Mouse (Mus musculus): ENCODE measurements around the gene Ubr4.

Ubr4 gene

GRCm38 (mm10) chr4:139470198-139470597, 117.8 kb downstream of the Ubr4 start:
- DNase-seq (ENCODE audit: low read depth, low spot score) = peak; percentile 79
- Histone ChIP-seq H3K27me3 (ENCODE audit: control insufficient read depth, insufficient read depth, low read length, poor library complexity, severe bottlenecking) (no peaks in the 10 kb centered on the region), H3K36me3 (ENCODE audit: control insufficient read depth, insufficient read depth, low read length, poor library complexity, severe bottlenecking) (peaks cover 21% of the 10 kb centered on the region)

- no peaks in the 10 kb centered on the region for H3K27me3 ChIP-seq (ENCODE audit: control insufficient read depth, insufficient read depth, low read length, poor library complexity, severe bottlenecking)
- H3K36me3 ChIP-seq (ENCODE audit: control insufficient read depth, insufficient read depth, low read length, poor library complexity, severe bottlenecking) = peaks cover 11% of the 10 kb centered on the region
- DNase-seq (ENCODE audit: low read depth, low spot score) = no peak
Observed at GRCm38 (mm10) chr4:139476663-139477625, 124.5 kb downstream of the Ubr4 start.

DNA sequence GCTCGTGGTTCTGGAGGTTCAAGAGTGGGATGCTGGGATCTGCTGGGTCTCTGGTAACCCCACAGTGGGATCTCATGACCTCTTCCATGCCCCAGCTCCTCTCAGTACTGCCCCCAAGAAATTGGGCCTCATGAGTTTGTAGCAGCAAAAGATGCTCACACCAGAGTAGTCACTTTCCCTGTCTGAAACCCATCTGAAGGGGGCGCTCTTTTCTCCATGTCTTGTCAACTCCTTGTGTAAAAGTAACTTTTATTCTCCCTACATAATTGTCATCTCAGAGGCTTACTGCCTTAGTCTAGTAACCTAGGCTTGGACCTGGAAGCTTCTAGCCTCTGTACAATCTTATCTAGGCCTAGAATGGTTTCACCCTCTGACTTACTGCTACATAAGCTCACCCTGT, 125.6 kb downstream of the Ubr4 start:
- H3K36me3 ChIP-seq (ENCODE audit: control insufficient read depth, insufficient read depth, low read length, poor library complexity, severe bottlenecking) = peaks cover 11% of the 10 kb centered on the region
- peak; percentile 22 for DNase-seq (ENCODE audit: low read depth, low spot score)

DNA sequence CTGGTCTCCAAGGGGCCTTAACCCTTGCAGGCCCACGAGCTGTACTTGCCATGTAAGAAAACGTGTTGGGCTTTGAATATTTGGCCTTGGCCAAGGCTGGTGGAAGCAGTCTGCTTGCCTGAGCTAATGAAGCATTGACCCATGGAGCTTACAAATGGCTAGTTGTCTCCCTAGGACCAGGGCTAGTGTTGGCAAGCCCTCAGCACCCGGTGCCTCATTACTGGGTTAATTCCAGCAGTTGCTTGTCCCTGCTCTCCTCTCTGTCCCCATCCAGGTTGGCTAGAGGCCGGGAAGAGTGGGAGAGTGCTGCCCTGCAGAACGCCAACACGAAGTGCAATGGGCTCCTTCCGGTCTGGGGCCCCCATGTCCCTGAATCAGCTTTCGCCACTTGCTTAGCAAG, 126.8 kb downstream of the Ubr4 start:
- DNase-seq (ENCODE audit: low read depth, low spot score) = no peak
- Histone ChIP-seq H3K27me3 (ENCODE audit: control insufficient read depth, insufficient read depth, low read length, poor library complexity, severe bottlenecking) (no peaks in the 10 kb centered on the region), H3K36me3 (ENCODE audit: control insufficient read depth, insufficient read depth, low read length, poor library complexity, severe bottlenecking) (peaks cover 11% of the 10 kb centered on the region)

More for the DNA sequence above, 125.6 kb downstream of the Ubr4 start:
- no peaks in the 10 kb centered on the region for H3K27me3 ChIP-seq (ENCODE audit: control insufficient read depth, insufficient read depth, low read length, poor library complexity, severe bottlenecking)

DNA sequence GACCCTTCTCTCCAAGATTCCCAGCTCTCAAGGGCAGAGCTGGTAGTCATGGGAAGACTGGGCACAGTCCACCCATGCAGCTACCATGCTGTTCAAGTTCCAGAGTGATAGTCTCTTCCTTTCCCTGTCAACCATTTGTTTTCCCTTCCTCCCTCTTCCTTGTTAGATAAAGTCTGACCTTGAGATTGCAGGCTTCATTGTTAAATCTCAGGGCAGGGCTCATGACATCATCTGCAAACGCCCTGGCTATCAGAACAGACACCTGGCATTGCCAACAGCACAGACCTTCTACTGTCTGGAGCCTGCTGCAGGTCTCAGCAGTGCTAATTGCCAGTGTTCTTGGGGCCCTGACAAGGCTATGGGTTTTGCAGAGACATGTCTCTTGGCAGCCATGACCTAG, 129.0 kb downstream of the Ubr4 start:
- Histone ChIP-seq H3K36me3 (ENCODE audit: control insufficient read depth, insufficient read depth, low read length, poor library complexity, severe bottlenecking) (peaks cover 10% of the 10 kb centered on the region), H3K27me3 (ENCODE audit: control insufficient read depth, insufficient read depth, low read length, poor library complexity, severe bottlenecking) (no peaks in the 10 kb centered on the region)
- DNase-seq (ENCODE audit: low read depth, low spot score) = no peak

GRCm38 (mm10) chr4:139483461-139484105, 131.2 kb downstream of the Ubr4 start:
- DNase-seq (ENCODE audit: low read depth, low spot score) = no peak

DNA sequence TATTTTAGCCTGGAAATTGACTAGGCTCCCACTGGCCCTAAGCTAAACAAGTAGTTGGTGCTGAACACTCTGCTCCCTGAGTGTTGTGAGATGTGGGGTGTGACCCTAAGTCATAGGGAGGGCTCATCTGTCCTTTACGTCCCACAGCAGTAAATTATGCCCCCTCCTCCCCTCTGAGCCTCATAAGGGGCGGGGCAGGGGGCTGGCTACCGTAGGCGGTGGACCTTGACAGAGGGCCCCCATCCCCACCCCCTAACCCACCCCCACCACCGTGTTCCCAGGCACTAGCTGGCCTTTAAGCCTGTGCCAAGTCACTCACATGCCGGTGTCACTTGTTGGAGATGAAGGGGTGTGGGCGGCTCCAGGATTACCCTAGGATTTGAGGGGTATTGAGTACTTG, 132.1 kb downstream of the Ubr4 start:
- Histone ChIP-seq H3K36me3 (ENCODE audit: control insufficient read depth, insufficient read depth, low read length, poor library complexity, severe bottlenecking) (peaks cover 12% of the 10 kb centered on the region), H3K27me3 (ENCODE audit: control insufficient read depth, insufficient read depth, low read length, poor library complexity, severe bottlenecking) (no peaks in the 10 kb centered on the region)
- DNase-seq (ENCODE audit: low read depth, low spot score) = no peak

More at GRCm38 (mm10) chr4:139483461-139484105, 131.2 kb downstream of the Ubr4 start:
- Histone ChIP-seq H3K27me3 (ENCODE audit: control insufficient read depth, insufficient read depth, low read length, poor library complexity, severe bottlenecking) (no peaks in the 10 kb centered on the region), H3K36me3 (ENCODE audit: control insufficient read depth, insufficient read depth, low read length, poor library complexity, severe bottlenecking) (peaks cover 10% of the 10 kb centered on the region)

DNA sequence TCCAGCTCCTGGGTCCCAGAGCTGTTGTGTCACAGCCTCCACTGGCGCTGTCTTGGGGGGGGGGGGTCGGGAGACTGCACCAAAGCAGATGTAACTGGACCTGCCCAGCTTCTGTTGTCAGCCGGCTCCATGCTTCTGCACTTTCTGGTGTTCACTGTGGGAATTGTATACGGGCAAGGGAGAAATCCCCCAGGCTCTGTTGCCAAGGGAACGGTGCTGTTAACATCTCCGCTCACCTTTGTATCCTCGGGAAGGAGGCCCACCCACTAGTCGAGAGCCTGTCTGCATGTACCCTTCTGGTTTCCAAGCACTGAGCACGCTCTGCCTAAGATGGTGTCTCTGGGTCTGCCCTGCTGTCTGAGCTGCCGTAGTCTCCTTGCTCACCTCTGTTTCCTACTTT, 134.7 kb downstream of the Ubr4 start:
- Histone ChIP-seq H3K27me3 (ENCODE audit: control insufficient read depth, insufficient read depth, low read length, poor library complexity, severe bottlenecking) (no peaks in the 10 kb centered on the region), H3K36me3 (ENCODE audit: control insufficient read depth, insufficient read depth, low read length, poor library complexity, severe bottlenecking) (peaks cover 12% of the 10 kb centered on the region)
- no peak for DNase-seq (ENCODE audit: low read depth, low spot score)

DNA sequence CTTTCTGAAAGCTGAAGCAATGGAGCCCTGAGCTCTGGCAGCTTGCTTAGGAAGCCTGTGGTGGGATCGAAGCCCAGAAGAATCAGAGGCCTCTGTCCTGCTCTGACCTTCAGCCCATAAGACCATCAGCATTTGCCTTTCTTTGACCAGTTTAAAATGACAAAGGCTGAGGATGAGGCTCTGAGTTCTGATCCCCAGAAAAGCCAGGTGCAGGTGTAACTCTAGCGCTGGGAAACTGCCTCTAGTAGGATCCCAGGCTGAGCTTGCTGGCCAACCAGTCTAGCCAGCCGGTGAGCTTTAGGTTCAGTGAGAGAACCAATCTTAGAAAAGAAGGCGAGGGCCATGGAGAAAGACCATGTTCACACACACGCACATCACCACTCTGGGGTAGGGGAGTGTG, 135.9 kb downstream of the Ubr4 start:
- Histone ChIP-seq H3K36me3 (ENCODE audit: control insufficient read depth, insufficient read depth, low read length, poor library complexity, severe bottlenecking) (peaks cover 12% of the 10 kb centered on the region; the same call in 1 of the 2 replicates), H3K27me3 (ENCODE audit: control insufficient read depth, insufficient read depth, low read length, poor library complexity, severe bottlenecking) (no peaks in the 10 kb centered on the region)
- DNase-seq (ENCODE audit: low read depth, low spot score) = no peak

DNA sequence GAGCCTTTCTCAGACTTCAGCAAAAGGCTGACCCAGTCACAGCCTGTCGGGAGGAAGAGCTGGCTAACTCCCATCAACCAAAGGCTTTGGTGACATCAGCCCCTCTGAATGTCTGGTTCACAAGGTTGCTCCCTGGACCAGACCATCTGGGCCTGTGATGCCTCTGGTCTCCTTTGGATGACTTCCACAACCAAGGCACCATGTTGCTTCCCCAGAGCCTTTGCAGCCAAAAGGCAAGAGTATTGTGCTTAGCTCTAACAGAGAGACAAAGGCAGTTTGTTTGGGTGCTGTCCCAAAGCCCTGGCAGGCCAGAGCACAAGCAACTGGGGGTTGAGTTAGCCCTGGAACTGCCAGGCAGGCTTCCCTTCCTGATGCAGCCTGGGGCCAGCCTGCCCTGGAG, 137.5 kb downstream of the Ubr4 start:
- H3K27me3 ChIP-seq (ENCODE audit: control insufficient read depth, insufficient read depth, low read length, poor library complexity, severe bottlenecking) = no peaks in the 10 kb centered on the region

DNA sequence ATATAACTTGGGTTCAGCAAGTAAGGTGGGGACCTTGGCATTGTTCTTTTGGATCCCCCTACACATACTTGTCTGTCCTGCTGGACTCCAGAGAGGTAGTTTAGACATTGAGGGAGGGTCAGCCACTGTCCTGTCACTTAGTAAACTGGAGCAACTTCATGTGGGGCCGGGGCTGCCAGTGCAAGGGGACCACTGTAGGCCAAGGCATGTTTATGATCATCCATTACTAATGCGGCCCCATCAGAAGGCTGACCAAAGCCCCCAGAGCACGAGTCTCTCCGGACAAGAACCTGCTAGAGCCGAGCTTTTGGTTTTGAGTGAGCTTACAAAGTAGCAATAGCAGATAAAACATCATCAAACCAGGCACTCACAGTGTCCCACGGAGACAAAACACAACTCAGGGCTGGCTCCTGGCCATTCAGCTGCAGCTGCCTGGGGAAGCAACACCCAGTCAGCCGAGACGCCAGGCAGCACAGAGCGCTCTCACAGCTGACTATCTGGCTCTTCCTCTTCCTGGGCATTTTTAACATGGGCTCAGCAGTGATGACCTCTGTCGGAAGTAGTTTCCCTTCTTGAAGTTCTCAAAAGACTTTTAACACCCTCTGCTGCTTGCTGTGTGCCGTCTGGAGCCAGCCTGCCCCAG, 138.1 kb downstream of the Ubr4 start:
- H3K36me3 ChIP-seq (ENCODE audit: control insufficient read depth, insufficient read depth, low read length, poor library complexity, severe bottlenecking) = peaks cover 7% of the 10 kb centered on the region; the same call in 1 of the 2 replicates
- DNase-seq (ENCODE audit: low read depth, low spot score) = no peak
- no peaks in the 10 kb centered on the region for H3K27me3 ChIP-seq (ENCODE audit: control insufficient read depth, insufficient read depth, low read length, poor library complexity, severe bottlenecking)

More for the DNA sequence above, 137.5 kb downstream of the Ubr4 start:
- no peak for DNase-seq (ENCODE audit: low read depth, low spot score)
- peaks cover 7% of the 10 kb centered on the region; the same call in 1 of the 2 replicates for H3K36me3 ChIP-seq (ENCODE audit: control insufficient read depth, insufficient read depth, low read length, poor library complexity, severe bottlenecking)

GRCm38 (mm10) chr4:139491541-139492170, 139.2 kb downstream of the Ubr4 start:
- DNase-seq (ENCODE audit: low read depth, low spot score) = no peak
- Histone ChIP-seq H3K27me3 (ENCODE audit: control insufficient read depth, insufficient read depth, low read length, poor library complexity, severe bottlenecking) (no peaks in the 10 kb centered on the region), H3K36me3 (ENCODE audit: control insufficient read depth, insufficient read depth, low read length, poor library complexity, severe bottlenecking) (peaks cover 7% of the 10 kb centered on the region; the same call in 1 of the 2 replicates)

DNA sequence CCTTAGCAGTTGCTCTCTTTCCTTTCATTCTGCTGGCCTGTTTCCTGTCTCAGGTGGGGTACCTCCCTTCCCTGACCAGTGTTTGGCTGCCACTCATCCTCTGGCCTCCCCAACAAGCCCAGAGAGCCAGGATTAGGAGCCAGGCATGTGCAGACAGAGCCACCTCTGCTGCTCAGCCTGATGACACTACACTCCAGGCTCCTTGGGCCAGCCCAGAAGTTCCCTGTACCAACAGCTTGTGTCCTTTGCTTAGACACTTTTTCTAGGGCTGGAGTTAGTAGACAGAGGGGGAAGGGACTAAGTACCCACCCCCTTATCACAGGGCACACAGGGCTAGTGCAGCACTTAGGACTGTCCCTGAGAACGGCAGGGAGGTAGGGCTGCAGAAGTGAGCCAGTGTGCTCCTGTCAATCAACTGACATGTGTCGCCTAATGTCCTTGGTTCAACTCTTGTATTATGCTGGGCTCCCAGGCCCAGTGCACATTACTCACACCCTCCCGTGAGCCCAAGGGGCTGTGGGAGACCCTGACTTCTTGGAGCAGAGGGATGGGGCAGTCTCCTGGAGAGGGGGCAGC, 139.9 kb downstream of the Ubr4 start:
- Histone ChIP-seq H3K36me3 (ENCODE audit: control insufficient read depth, insufficient read depth, low read length, poor library complexity, severe bottlenecking) (peaks cover 7% of the 10 kb centered on the region; the same call in 1 of the 2 replicates), H3K27me3 (ENCODE audit: control insufficient read depth, insufficient read depth, low read length, poor library complexity, severe bottlenecking) (no peaks in the 10 kb centered on the region)
- no peak for DNase-seq (ENCODE audit: low read depth, low spot score)
